Mouse (Mus musculus) kidney, postnatal 36 days (tissue): ENCODE data around the gene Trp53rkb.

Source experiments
- DNase-seq, 2 experiments: peaks; one replicate each; pipeline ENCODE4 v3.0.0; 2021 to 2022; ENCODE audit warnings: mixed read lengths in 2 of 2

The Trp53rkb gene

DNA sequence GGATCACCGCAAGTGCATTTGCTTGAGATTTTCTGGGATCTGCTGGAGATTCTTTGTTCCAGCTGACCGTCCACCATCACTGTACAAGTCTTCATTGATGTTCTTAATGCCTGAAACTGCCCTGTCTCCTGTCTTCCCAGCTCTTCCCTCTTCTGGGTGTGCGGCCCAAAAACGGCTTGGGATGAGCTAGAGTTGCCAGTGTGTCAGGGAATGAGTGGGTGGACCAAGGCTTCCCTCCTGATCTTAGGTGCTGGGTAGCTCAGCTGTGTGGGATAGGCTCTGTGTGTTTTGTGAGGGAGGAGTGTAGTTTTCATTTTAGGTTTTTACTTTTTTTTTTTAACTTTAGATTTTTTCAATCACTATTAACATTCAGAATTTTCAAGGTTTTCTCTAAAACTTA, 42.5 kb downstream of the Trp53rkb start:
- no peak for DNase-seq

DNA sequence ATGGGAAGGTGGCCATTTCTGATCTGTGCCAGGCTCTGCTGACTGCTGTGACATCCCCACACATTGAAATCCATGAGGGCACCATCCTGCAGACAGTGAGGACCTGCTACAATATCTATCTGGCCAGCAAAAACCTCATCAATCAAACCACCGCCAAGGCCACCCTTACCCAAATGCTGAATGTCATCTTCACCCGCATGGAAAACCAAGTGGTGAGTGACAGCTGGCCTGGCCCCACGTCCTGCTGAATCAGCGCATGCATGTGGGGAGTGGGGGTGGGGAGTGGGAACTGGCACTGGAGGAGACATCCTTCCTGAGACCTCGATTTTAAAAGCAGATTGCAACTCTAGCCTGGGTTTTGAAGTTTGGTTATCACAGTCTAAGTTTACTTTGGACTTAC, 43.2 kb downstream of the Trp53rkb start:
- no peak for DNase-seq

DNA sequence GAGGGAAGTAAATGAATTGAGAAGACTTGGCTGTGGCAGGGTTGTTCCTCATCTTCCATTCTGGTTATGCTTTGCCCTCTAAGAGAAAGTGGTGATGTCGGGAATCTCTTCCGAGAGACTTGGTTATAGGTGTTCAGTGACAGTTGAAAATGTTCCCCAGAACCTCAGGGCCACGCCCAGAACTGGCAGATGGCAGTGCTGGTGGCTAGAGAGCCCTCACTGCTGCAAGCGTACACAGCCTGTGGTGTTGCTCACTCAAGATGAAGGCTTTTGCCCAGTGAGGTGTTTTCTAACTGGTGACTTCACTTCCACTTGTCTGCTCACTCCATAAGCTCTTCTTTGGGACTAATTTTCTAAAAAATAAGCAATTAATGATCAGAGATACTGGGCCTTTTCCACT, 49.5 kb downstream of the Trp53rkb start:
- no peak for DNase-seq
